Mouse (Mus musculus): ENCODE results near the gene Kalrn. TPM values are rescaled to one million over a fixed set of nuclear protein-coding genes. Genes with fewer than 3 reads are reported as not detected.

Gene Kalrn
- total and polyA plus RNA-seq, 2 experiments from 2014 or later = 23.6 to 148 TPM

- Histone ChIP-seq H3K4me3 (ENCODE audit: low read depth, low read length) (no peak overlapping the region), H3K36me3 (ENCODE audit: insufficient read depth) (peaks cover 72% of the 10 kb centered on the region), H3K4me2 (ENCODE audit: low read depth) (no peak overlapping the region), H3K27me3 (ENCODE audit: insufficient read depth, low read length) (no peaks in the 10 kb centered on the region), H3K9ac (no peak overlapping the region), H3K9me3 (ENCODE audit: low read length) (no peaks in the 10 kb centered on the region), H3K27ac (ENCODE audit: low read depth, low read length) (no peak overlapping the region), H3K4me1 (ENCODE audit: insufficient read depth) (no peaks in the 10 kb centered on the region)
- DNase-seq (no peak), ATAC-seq (no peak)
- WGBS = 87% methylated on average over 10 of the region's 10 CpGs
- no peak for TF ChIP-seq CTCF (IDR thresholded peaks at IDR 0.05; ENCODE audit: low read depth)
Observed at GRCm38 (mm10) chr16:34036327-34037047, 536.8 kb downstream of the Kalrn start.

GRCm38 (mm10) chr16:34035780-34036179 lies 537.6 kb downstream of the Kalrn start:
- no peaks in the 10 kb centered on the region for H3K9me3 ChIP-seq (ENCODE audit: low read length)
- H3K4me3 ChIP-seq (ENCODE audit: low read depth, low read length) = no peak overlapping the region
- ATAC-seq = no peak
- no peak overlapping the region for H3K9ac ChIP-seq
- H3K27ac ChIP-seq (ENCODE audit: low read depth, low read length) = no peak overlapping the region
- H3K4me1 ChIP-seq (ENCODE audit: insufficient read depth) = no peaks in the 10 kb centered on the region
- DNase-seq = no peak
- no peak overlapping the region for H3K4me2 ChIP-seq (ENCODE audit: low read depth)
- 96% methylated on average over 2 of the region's 2 CpGs for WGBS
- TF ChIP-seq CTCF (IDR thresholded peaks at IDR 0.05; ENCODE audit: low read depth) = no peak
- no peaks in the 10 kb centered on the region for H3K27me3 ChIP-seq (ENCODE audit: insufficient read depth, low read length)
- H3K36me3 ChIP-seq (ENCODE audit: insufficient read depth) = peaks cover 77% of the 10 kb centered on the region

DNA sequence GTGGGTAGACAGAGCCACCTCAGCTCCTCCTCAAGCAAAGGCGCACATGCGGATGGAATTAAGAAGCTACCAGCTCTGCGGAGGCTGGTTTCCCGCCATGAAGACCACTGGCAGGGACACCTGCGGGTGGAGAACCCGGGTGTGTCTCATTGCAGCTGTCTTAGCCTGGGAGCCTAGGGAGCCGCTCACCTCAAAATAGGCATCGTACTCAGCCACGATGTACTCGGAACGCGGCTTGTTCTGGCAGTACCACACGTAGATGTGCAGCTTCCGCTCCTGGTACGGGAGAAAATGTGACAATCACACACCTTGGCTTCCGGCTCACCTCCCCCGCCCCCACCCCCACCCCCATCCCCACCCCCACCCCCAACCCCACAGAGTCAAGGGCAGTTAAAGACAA lies 539.1 kb downstream of the Kalrn start:
- H3K27ac ChIP-seq (ENCODE audit: low read depth, low read length) = no peak overlapping the region
- DNase-seq (no peak), ATAC-seq (no peak)
- no peak overlapping the region for H3K4me2 ChIP-seq (ENCODE audit: low read depth)
- H3K4me3 ChIP-seq (ENCODE audit: low read depth, low read length) = no peak overlapping the region
- no peaks in the 10 kb centered on the region for H3K4me1 ChIP-seq (ENCODE audit: insufficient read depth)
- H3K9ac ChIP-seq = no peak overlapping the region
- no peaks in the 10 kb centered on the region for H3K9me3 ChIP-seq (ENCODE audit: low read length)
- TF ChIP-seq CTCF (IDR thresholded peaks at IDR 0.05; ENCODE audit: low read depth) = no peak
- H3K27me3 ChIP-seq (ENCODE audit: insufficient read depth, low read length) = no peaks in the 10 kb centered on the region
- peaks cover 73% of the 10 kb centered on the region for H3K36me3 ChIP-seq (ENCODE audit: insufficient read depth)
- WGBS = 96% methylated on average over 17 of the region's 17 CpGs

DNA sequence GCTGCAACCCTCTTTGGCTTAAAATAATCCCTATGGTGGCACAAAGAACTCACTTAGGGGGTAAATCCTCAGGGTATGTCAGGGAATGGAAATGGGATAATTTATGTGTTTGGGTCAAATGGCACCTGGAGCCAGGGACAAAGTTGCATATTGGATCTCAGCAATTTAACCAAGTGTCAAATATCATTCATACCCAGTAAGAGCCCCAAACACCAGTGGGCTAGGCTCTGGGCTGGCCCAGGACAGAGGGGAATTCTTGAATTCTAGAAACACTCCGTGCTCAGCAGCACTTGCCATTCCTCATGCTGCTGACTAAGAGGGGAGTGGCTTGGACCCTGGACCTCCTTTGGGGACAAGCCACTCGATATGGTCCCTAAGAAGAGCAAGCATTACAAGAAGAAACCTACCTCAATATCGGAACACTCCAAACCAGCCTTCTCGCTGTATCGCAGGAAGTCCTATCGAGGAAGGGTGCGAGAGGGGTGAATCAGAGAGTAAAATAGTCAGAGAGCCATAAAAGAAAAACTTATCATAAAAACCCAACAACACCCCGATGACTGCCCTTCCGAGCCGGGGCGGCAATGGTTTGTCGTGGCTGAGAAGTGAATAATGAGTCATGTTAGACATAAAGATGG lies 541.2 kb downstream of the Kalrn start:
- Histone ChIP-seq H3K4me1 (ENCODE audit: insufficient read depth) (no peaks in the 10 kb centered on the region), H3K4me3 (ENCODE audit: low read depth, low read length) (no peak overlapping the region), H3K9me3 (ENCODE audit: low read length) (no peaks in the 10 kb centered on the region), H3K9ac (no peak overlapping the region), H3K36me3 (ENCODE audit: insufficient read depth) (peaks cover 70% of the 10 kb centered on the region), H3K27me3 (ENCODE audit: insufficient read depth, low read length) (no peaks in the 10 kb centered on the region), H3K27ac (ENCODE audit: low read depth, low read length) (no peak overlapping the region), H3K4me2 (ENCODE audit: low read depth) (no peak overlapping the region)
- DNase-seq (no peak), ATAC-seq (no peak)
- no peak for TF ChIP-seq CTCF (IDR thresholded peaks at IDR 0.05; ENCODE audit: low read depth)
- 96% methylated on average over 12 of the region's 12 CpGs for WGBS

GRCm38 (mm10) chr16:34031565-34031964 lies 541.8 kb downstream of the Kalrn start:
- H3K36me3 ChIP-seq (ENCODE audit: insufficient read depth) = peaks cover 71% of the 10 kb centered on the region
- H3K4me1 ChIP-seq (ENCODE audit: insufficient read depth) = no peaks in the 10 kb centered on the region
- ATAC-seq (no peak), DNase-seq (no peak)
- no peak for TF ChIP-seq CTCF (IDR thresholded peaks at IDR 0.05; ENCODE audit: low read depth)
- H3K4me3 ChIP-seq (ENCODE audit: low read depth, low read length) = no peak overlapping the region
- no peak overlapping the region for H3K27ac ChIP-seq (ENCODE audit: low read depth, low read length)
- H3K27me3 ChIP-seq (ENCODE audit: insufficient read depth, low read length) = no peaks in the 10 kb centered on the region
- H3K9me3 ChIP-seq (ENCODE audit: low read length) = no peaks in the 10 kb centered on the region
- H3K4me2 ChIP-seq (ENCODE audit: low read depth) = no peak overlapping the region
- H3K9ac ChIP-seq = no peak overlapping the region
- 91% methylated on average over 9 of the region's 9 CpGs for WGBS

DNA sequence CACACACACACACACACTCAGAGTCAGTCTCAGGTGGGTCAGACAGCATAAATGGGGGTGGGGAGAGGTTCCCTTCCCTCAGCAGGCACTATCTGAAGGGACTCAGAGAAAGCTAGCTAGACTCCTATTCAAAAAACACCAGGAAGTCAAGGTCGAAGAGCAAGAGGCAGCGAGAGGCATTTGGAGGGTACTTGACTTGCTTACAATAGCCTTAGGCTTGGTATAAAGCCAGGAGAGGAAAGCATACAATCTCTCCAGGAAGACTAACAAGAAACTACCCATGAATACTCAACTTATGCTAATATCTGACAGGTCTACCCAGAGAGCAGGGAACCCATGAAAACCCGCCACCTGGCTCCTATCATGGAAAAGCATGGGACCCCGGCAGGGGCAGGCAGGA lies 543.0 kb downstream of the Kalrn start:
- Histone ChIP-seq H3K4me2 (ENCODE audit: low read depth) (no peak overlapping the region), H3K4me1 (ENCODE audit: insufficient read depth) (no peaks in the 10 kb centered on the region), H3K9ac (no peak overlapping the region), H3K4me3 (ENCODE audit: low read depth, low read length) (no peak overlapping the region), H3K9me3 (ENCODE audit: low read length) (no peaks in the 10 kb centered on the region), H3K27me3 (ENCODE audit: insufficient read depth, low read length) (no peaks in the 10 kb centered on the region), H3K36me3 (ENCODE audit: insufficient read depth) (peaks cover 68% of the 10 kb centered on the region), H3K27ac (ENCODE audit: low read depth, low read length) (no peak overlapping the region)
- no peak for TF ChIP-seq CTCF (IDR thresholded peaks at IDR 0.05; ENCODE audit: low read depth)
- WGBS = 84% methylated on average over 4 of the region's 4 CpGs
- DNase-seq (no peak), ATAC-seq (no peak)

DNA sequence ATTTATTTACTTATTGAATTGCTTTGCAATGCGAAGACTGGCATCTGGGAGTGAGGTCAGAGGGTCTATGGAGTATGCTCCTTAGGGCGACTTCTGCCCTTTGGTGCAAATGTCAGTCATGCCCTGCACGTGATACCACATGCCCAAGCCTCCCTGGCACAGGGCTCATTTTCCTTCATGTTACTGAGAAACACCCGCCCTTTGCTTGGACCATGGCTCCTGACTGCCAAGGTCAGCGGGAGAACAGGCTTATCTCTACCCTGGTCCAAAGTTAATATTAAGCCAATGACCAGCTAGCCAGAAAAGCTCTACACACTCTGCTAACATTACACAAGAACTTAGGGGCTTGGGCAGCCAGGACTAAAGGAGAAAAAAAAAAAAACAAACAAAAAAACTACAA lies 543.5 kb downstream of the Kalrn start:
- DNase-seq (no peak), ATAC-seq (no peak)
- TF ChIP-seq CTCF (IDR thresholded peaks at IDR 0.05; ENCODE audit: low read depth) = no peak
- Histone ChIP-seq H3K27me3 (ENCODE audit: insufficient read depth, low read length) (no peaks in the 10 kb centered on the region), H3K4me3 (ENCODE audit: low read depth, low read length) (no peak overlapping the region), H3K36me3 (ENCODE audit: insufficient read depth) (peaks cover 65% of the 10 kb centered on the region), H3K4me2 (ENCODE audit: low read depth) (no peak overlapping the region), H3K4me1 (ENCODE audit: insufficient read depth) (no peaks in the 10 kb centered on the region), H3K9me3 (ENCODE audit: low read length) (no peaks in the 10 kb centered on the region), H3K27ac (ENCODE audit: low read depth, low read length) (no peak overlapping the region), H3K9ac (no peak overlapping the region)
- WGBS = 95% methylated on average over 5 of the region's 5 CpGs
